Mouse (Mus musculus): Measurements from ENCODE around the gene Mxi1. TPM values are rescaled to one million over a fixed set of nuclear protein-coding genes. Genes with fewer than 3 reads are reported as not detected.

Mxi1 gene
- polyA plus RNA-seq (2014; fragmentation: Nextera tagmentation; extraction: Ambion mirVana): 49.8 TPM in 2 replicates

GRCm38 (mm10) chr19:53310348-53310747 lies at the start of gene Mxi1:
TSS of gene Mxi1 (plus strand) at chr19:53310518.
- ATAC-seq (replicated peaks; ENCODE audit: low FRiP score) (peak; percentile 57), DNase-seq (ENCODE audit: low spot score) (peak; percentile 92)
- H3K9me3 ChIP-seq (ENCODE audit: control insufficient read depth, low read length): no peaks in the 10 kb centered on the region
- H3K4me2 ChIP-seq (ENCODE audit: low read depth, low read length, severe bottlenecking): peak within 1 kb of the TSS; percentile 98
- H3K27me3 ChIP-seq (ENCODE audit: control insufficient read depth, insufficient read depth, low read length): no peaks in the 10 kb centered on the region
- peak within 1 kb of the TSS; percentile 91 for H3K27ac ChIP-seq (ENCODE audit: low read depth, low read length)
- peak within 1 kb of the TSS; percentile 95 for H3K4me3 ChIP-seq (ENCODE audit: low read depth, low read length)
- WGBS: under 1% methylated on average over 38 of the region's 38 CpGs
- H3K9ac ChIP-seq (ENCODE audit: low read length): peak within 1 kb of the TSS; percentile 89
- H3K36me3 ChIP-seq (ENCODE audit: control insufficient read depth, insufficient read depth, low read length): no peaks in the 10 kb centered on the region
- peaks cover 18% of the 10 kb centered on the region; the same call in 1 of the 2 replicates for H3K4me1 ChIP-seq (replicated peaks; ENCODE audit: control insufficient read depth, insufficient read depth, low read length)

GRCm38 (mm10) chr19:53260828-53261227 lies 49.5 kb upstream of the Mxi1 start:
- no peak for ATAC-seq (replicated peaks; ENCODE audit: low FRiP score)
- H3K4me2 ChIP-seq (ENCODE audit: low read depth, low read length, severe bottlenecking): no peak overlapping the region
- no peak for DNase-seq (ENCODE audit: low spot score)
- WGBS: 93% methylated on average over 4 of the region's 4 CpGs
- peaks cover 3% of the 10 kb centered on the region; the same call in 1 of the 2 replicates for H3K9me3 ChIP-seq (ENCODE audit: control insufficient read depth, low read length)
- no peaks in the 10 kb centered on the region for H3K4me1 ChIP-seq (replicated peaks; ENCODE audit: control insufficient read depth, insufficient read depth, low read length)
- no peaks in the 10 kb centered on the region for H3K36me3 ChIP-seq (ENCODE audit: control insufficient read depth, insufficient read depth, low read length)
- no peak overlapping the region for H3K9ac ChIP-seq (ENCODE audit: low read length)
- H3K27ac ChIP-seq (ENCODE audit: low read depth, low read length): no peak overlapping the region
- no peak overlapping the region for H3K4me3 ChIP-seq (ENCODE audit: low read depth, low read length)
- no peaks in the 10 kb centered on the region for H3K27me3 ChIP-seq (ENCODE audit: control insufficient read depth, insufficient read depth, low read length)

GRCm38 (mm10) chr19:53262061-53262460 lies 48.3 kb upstream of the Mxi1 start:
- DNase-seq (ENCODE audit: low spot score): no peak
- H3K4me3 ChIP-seq (ENCODE audit: low read depth, low read length): no peak overlapping the region
- H3K27me3 ChIP-seq (ENCODE audit: control insufficient read depth, insufficient read depth, low read length): no peaks in the 10 kb centered on the region
- no peaks in the 10 kb centered on the region for H3K36me3 ChIP-seq (ENCODE audit: control insufficient read depth, insufficient read depth, low read length)
- WGBS: 77% methylated on average over 7 of the region's 7 CpGs
- no peak overlapping the region for H3K9ac ChIP-seq (ENCODE audit: low read length)
- H3K4me1 ChIP-seq (replicated peaks; ENCODE audit: control insufficient read depth, insufficient read depth, low read length): no peaks in the 10 kb centered on the region
- no peak overlapping the region for H3K4me2 ChIP-seq (ENCODE audit: low read depth, low read length, severe bottlenecking)
- H3K27ac ChIP-seq (ENCODE audit: low read depth, low read length): no peak overlapping the region
- ATAC-seq (replicated peaks; ENCODE audit: low FRiP score): no peak
- H3K9me3 ChIP-seq (ENCODE audit: control insufficient read depth, low read length): no peaks in the 10 kb centered on the region

GRCm38 (mm10) chr19:53263859-53264733 lies 46.2 kb upstream of the Mxi1 start:
- ATAC-seq (replicated peaks; ENCODE audit: low FRiP score) (no peak), DNase-seq (ENCODE audit: low spot score) (peak; percentile 50)
- Histone ChIP-seq H3K9me3 (ENCODE audit: control insufficient read depth, low read length) (no peaks in the 10 kb centered on the region), H3K9ac (ENCODE audit: low read length) (no peak overlapping the region), H3K36me3 (ENCODE audit: control insufficient read depth, insufficient read depth, low read length) (no peaks in the 10 kb centered on the region), H3K27ac (ENCODE audit: low read depth, low read length) (no peak overlapping the region), H3K4me1 (replicated peaks; ENCODE audit: control insufficient read depth, insufficient read depth, low read length) (no peaks in the 10 kb centered on the region), H3K4me2 (ENCODE audit: low read depth, low read length, severe bottlenecking) (no peak overlapping the region), H3K27me3 (ENCODE audit: control insufficient read depth, insufficient read depth, low read length) (no peaks in the 10 kb centered on the region), H3K4me3 (ENCODE audit: low read depth, low read length) (no peak overlapping the region)
- WGBS: 35% methylated on average over 23 of the region's 23 CpGs

- Histone ChIP-seq H3K27ac (ENCODE audit: low read depth, low read length) (no peak overlapping the region), H3K4me3 (ENCODE audit: low read depth, low read length) (no peak overlapping the region), H3K27me3 (ENCODE audit: control insufficient read depth, insufficient read depth, low read length) (no peaks in the 10 kb centered on the region)
These were observed 45.2 kb upstream of the Mxi1 start for GRCm38 (mm10) chr19:53264821-53265727.

GRCm38 (mm10) chr19:53267305-53267704 lies 43.0 kb upstream of the Mxi1 start:
- H3K9ac ChIP-seq (ENCODE audit: low read length): no peak overlapping the region
- ATAC-seq (replicated peaks; ENCODE audit: low FRiP score) (no peak), DNase-seq (ENCODE audit: low spot score) (no peak)
- 94% methylated on average over 9 of the region's 9 CpGs for WGBS
- no peaks in the 10 kb centered on the region for H3K4me1 ChIP-seq (replicated peaks; ENCODE audit: control insufficient read depth, insufficient read depth, low read length)
- H3K4me3 ChIP-seq (ENCODE audit: low read depth, low read length): no peak overlapping the region
- H3K36me3 ChIP-seq (ENCODE audit: control insufficient read depth, insufficient read depth, low read length): no peaks in the 10 kb centered on the region
- no peaks in the 10 kb centered on the region for H3K9me3 ChIP-seq (ENCODE audit: control insufficient read depth, low read length)
- no peak overlapping the region for H3K27ac ChIP-seq (ENCODE audit: low read depth, low read length)
- H3K27me3 ChIP-seq (ENCODE audit: control insufficient read depth, insufficient read depth, low read length): no peaks in the 10 kb centered on the region
- no peak overlapping the region for H3K4me2 ChIP-seq (ENCODE audit: low read depth, low read length, severe bottlenecking)

More at GRCm38 (mm10) chr19:53264821-53265727, 45.2 kb upstream of the Mxi1 start:
- H3K9ac ChIP-seq (ENCODE audit: low read length): no peak overlapping the region
- DNase-seq (ENCODE audit: low spot score): no peak
- no peaks in the 10 kb centered on the region for H3K4me1 ChIP-seq (replicated peaks; ENCODE audit: control insufficient read depth, insufficient read depth, low read length)
- H3K9me3 ChIP-seq (ENCODE audit: control insufficient read depth, low read length): no peaks in the 10 kb centered on the region
- ATAC-seq (replicated peaks; ENCODE audit: low FRiP score): peak; percentile 50
- no peak overlapping the region for H3K4me2 ChIP-seq (ENCODE audit: low read depth, low read length, severe bottlenecking)
- 63% methylated on average over 12 of the region's 12 CpGs for WGBS
- H3K36me3 ChIP-seq (ENCODE audit: control insufficient read depth, insufficient read depth, low read length): no peaks in the 10 kb centered on the region

- H3K4me2 ChIP-seq (ENCODE audit: low read depth, low read length, severe bottlenecking): no peak overlapping the region
- H3K4me3 ChIP-seq (ENCODE audit: low read depth, low read length): no peak overlapping the region
- no peak overlapping the region for H3K27ac ChIP-seq (ENCODE audit: low read depth, low read length)
- no peaks in the 10 kb centered on the region for H3K9me3 ChIP-seq (ENCODE audit: control insufficient read depth, low read length)
- 94% methylated on average over 17 of the region's 17 CpGs for WGBS
- no peaks in the 10 kb centered on the region for H3K4me1 ChIP-seq (replicated peaks; ENCODE audit: control insufficient read depth, insufficient read depth, low read length)
- DNase-seq (ENCODE audit: low spot score) (no peak), ATAC-seq (replicated peaks; ENCODE audit: low FRiP score) (no peak)
- H3K27me3 ChIP-seq (ENCODE audit: control insufficient read depth, insufficient read depth, low read length): no peaks in the 10 kb centered on the region
- H3K9ac ChIP-seq (ENCODE audit: low read length): no peak overlapping the region
- H3K36me3 ChIP-seq (ENCODE audit: control insufficient read depth, insufficient read depth, low read length): no peaks in the 10 kb centered on the region
These were observed 37.1 kb upstream of the Mxi1 start for GRCm38 (mm10) chr19:53273055-53273722.

GRCm38 (mm10) chr19:53273781-53274428 lies 36.4 kb upstream of the Mxi1 start:
- DNase-seq (ENCODE audit: low spot score) (no peak), ATAC-seq (replicated peaks; ENCODE audit: low FRiP score) (no peak)
- Histone ChIP-seq H3K36me3 (ENCODE audit: control insufficient read depth, insufficient read depth, low read length) (no peaks in the 10 kb centered on the region), H3K9me3 (ENCODE audit: control insufficient read depth, low read length) (no peaks in the 10 kb centered on the region), H3K9ac (ENCODE audit: low read length) (no peak overlapping the region), H3K27ac (ENCODE audit: low read depth, low read length) (no peak overlapping the region), H3K4me1 (replicated peaks; ENCODE audit: control insufficient read depth, insufficient read depth, low read length) (no peaks in the 10 kb centered on the region), H3K4me2 (ENCODE audit: low read depth, low read length, severe bottlenecking) (no peak overlapping the region), H3K27me3 (ENCODE audit: control insufficient read depth, insufficient read depth, low read length) (no peaks in the 10 kb centered on the region), H3K4me3 (ENCODE audit: low read depth, low read length) (no peak overlapping the region)
- 92% methylated on average over 23 of the region's 23 CpGs for WGBS

Measured in forebrain, embryonic 11.5 days (tissue).